Mouse (Mus musculus) layer of hippocampus, adult 6 months (tissue): ENCODE results near the gene Agtr1b. TPM values are rescaled to one million over a fixed set of nuclear protein-coding genes. Genes with fewer than 3 reads are reported as not detected.

ENCODE experiments used
- long read RNA-seq, 2 experiments: library from polyadenylated mRNA; unstranded; transcript quantifications; one replicate each; pipeline ENCODE4 v2.0.0; 2019 to 2020
- polyA plus RNA-seq: library from polyadenylated mRNA; unstranded; fragments of <200 nt; fragmentation: Nextera tagmentation; gene quantifications from 2 replicates; pipeline ENCODE4 v1.2.3, GENCODE M21; 2021

The Agtr1b gene
- 0.06 TPM in 1 of 2 replicates, not detected in the other for polyA plus RNA-seq
- long read RNA-seq, experiment 1 = 0 reads
- long read RNA-seq, experiment 2 = 0 reads

GRCm38 (mm10) chr3:20366558-20367522, at the start of gene Agtr1b:
Gene Agtr1b (minus strand): TSS chr3:20367177.

DNA sequence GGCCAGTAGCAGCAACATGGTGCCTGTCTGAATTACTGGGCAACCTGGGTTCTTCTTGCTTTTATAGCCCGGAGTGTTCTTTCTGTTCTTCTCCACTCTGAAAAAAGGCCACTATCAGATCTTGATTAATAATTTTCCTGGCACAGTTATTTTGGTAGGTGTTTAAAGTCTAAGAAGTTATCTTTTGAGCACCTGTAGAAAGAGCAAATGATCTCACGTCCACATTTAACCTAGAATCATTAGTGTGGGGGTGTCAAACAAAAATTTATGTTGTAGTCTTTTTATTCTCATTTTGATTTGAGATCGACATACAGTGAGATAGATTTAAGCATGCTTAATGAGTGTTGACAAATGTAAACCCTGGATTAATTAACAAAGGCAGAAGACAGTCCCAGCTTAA, 91.3 kb downstream of the Agtr1b start, which contains the start of gene Cpb1:
TSS of gene Cpb1 (minus strand) at position 101 of the 400 bp plus-strand sequence.

Other genes with a start within 250 kb of the Agtr1b start
- 70.8 and 82.2 TPM in 2 replicates for gene Gyg, start 211.9 kb downstream of the Agtr1b start, polyA plus RNA-seq
- 0.09 TPM in 1 of 2 replicates, not detected in the other for gene Cpa3, start 125.0 kb downstream of the Agtr1b start, polyA plus RNA-seq
- 0.05 and 0.08 TPM in 2 replicates for gene Cpb1, start 91.4 kb downstream of the Agtr1b start, polyA plus RNA-seq